Mouse (Mus musculus): ENCODE results near the gene Clic1.

DNA sequence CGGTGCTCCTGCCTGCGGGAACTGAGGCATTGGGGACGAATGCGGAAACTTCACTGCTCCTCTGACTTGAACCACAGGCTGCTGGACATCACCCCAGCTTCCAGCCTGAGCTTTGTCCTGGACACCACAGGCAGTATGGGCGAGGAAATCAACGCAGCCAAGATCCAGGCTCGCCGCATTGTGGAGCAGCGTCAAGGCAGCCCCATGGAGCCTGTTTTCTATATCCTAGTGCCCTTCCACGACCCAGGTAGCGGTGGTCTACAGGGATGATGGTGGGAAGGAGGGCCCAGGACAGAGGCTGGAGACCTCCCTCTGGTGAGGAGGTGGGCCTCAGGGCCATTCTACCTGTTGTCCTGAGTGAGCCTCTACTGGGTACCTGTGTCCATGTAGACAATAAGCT is 29.9 kb upstream of the Clic1 start:
- TF ChIP-seq POLR2A (IDR thresholded peaks at IDR 0.05; ENCODE audit: control insufficient read depth, extremely low read depth, insufficient read depth, low read length, poor library complexity) = no peak
- TF ChIP-seq CTCF (IDR thresholded peaks at IDR 0.05; ENCODE audit: borderline replicate concordance, control insufficient read depth, extremely low read depth, insufficient read depth, low read length, poor library complexity) = no peak
